Mouse (Mus musculus) kidney, embryonic 14.5 days (tissue): ENCODE results near the gene Rab5c. TPM values are rescaled to one million over a fixed set of nuclear protein-coding genes. Genes with fewer than 3 reads are reported as not detected.
A peak's percentile ranks its signal among the peaks of the same experiment; 100 is the strongest.

Experiments
- ATAC-seq: fragments of 200-750 bp; cut with Nextera tagmentation; 2 replicates; pipeline ENCODE4 v1.8.0; 2017; ENCODE audit warnings: moderate number of reproducible peaks, mild to moderate bottlenecking, moderate TSS enrichment, moderate library complexity; ENCODE audit not compliant: low FRiP score, low TSS enrichment
- H3K27ac ChIP-seq: fragments of 300-500 bp; sonication (generic); 2 replicates; pipeline ENCODE4 v1.5.1; 2014; ENCODE audit warnings: low read depth, mild to moderate bottlenecking, low read length, moderate library complexity, mixed read lengths
- H3K27me3 ChIP-seq: fragments of 300-500 bp; sonication (generic); 2 replicates; pipeline ENCODE4 v1.6.1; 2014; ENCODE audit warnings: mild to moderate bottlenecking, low read length; ENCODE audit not compliant: control insufficient read depth, insufficient read depth
- H3K36me3 ChIP-seq: fragments of 300-500 bp; sonication (generic); 2 replicates; pipeline ENCODE4 v1.6.1; 2014; ENCODE audit warnings: low read length, mixed read lengths; ENCODE audit not compliant: control insufficient read depth, insufficient read depth
- H3K4me1 ChIP-seq: fragments of 300-500 bp; sonication (generic); 2 replicates; pipeline ENCODE4 v1.6.1; 2014; ENCODE audit warnings: low read length, mixed read lengths; ENCODE audit not compliant: control insufficient read depth, insufficient read depth
- H3K4me2 ChIP-seq: fragments of 300-500 bp; sonication (generic); replicated peaks from 2 replicates; pipeline ENCODE4 v1.6.1; 2014; ENCODE audit warnings: low read depth, mild to moderate bottlenecking, low read length
- H3K4me3 ChIP-seq: fragments of 300-500 bp; sonication (generic); 2 replicates; pipeline ENCODE4 v1.5.1; 2014; ENCODE audit warnings: mild to moderate bottlenecking, low read length
- H3K9ac ChIP-seq: fragments of 300-500 bp; sonication (generic); 2 replicates; pipeline ENCODE4 v1.6.1; 2014; ENCODE audit warnings: low read depth, mild to moderate bottlenecking, low read length, moderate library complexity
- H3K9me3 ChIP-seq: fragments of 300-500 bp; sonication (generic); 2 replicates; pipeline ENCODE4 v1.6.1; 2016; ENCODE audit warnings: low read length; ENCODE audit not compliant: control insufficient read depth
- WGBS: fragments of 180-500 bp; shearing (Covaris S2); extraction: QIAGEN DNeasy Blood & Tissue Kit; methylation state at CpG from one replicate; pipeline ENCODE4 v1.1.7; 2014; 5-methylcytosine and 5-hydroxymethylcytosine counted together
- polyA plus RNA-seq: library from polyadenylated mRNA; unstranded; fragments of >200 nt; fragmentation: Nextera tagmentation; extraction: Ambion mirVana; gene quantifications from 2 replicates; pipeline ENCODE4 v1.2.1, GENCODE M21; 2014

Rab5c gene
- polyA plus RNA-seq, 1 experiment from 2014 or later: 46.8 TPM

- WGBS: 75% methylated on average over 5 of the region's 5 CpGs
- Histone ChIP-seq H3K9me3 (no peaks in the 10 kb centered on the region), H3K27me3 (no peaks in the 10 kb centered on the region), H3K4me3 (no peak overlapping the region), H3K4me2 (no peak overlapping the region), H3K36me3 (peaks cover 43% of the 10 kb centered on the region), H3K4me1 (peaks cover 17% of the 10 kb centered on the region), H3K27ac (no peak overlapping the region), H3K9ac (no peak overlapping the region)
- no peak for ATAC-seq
These were observed 17.7 kb downstream of the Rab5c start for GRCm38 (mm10) chr11:100720345-100720744.

- 82% methylated on average over 11 of the region's 11 CpGs for WGBS
- H3K4me1 ChIP-seq: peaks cover 12% of the 10 kb centered on the region
- H3K36me3 ChIP-seq: peaks cover 47% of the 10 kb centered on the region
- no peaks in the 10 kb centered on the region for H3K27me3 ChIP-seq
- no peak overlapping the region for H3K4me2 ChIP-seq
- H3K9me3 ChIP-seq: no peaks in the 10 kb centered on the region
- ATAC-seq: no peak
- no peak overlapping the region for H3K27ac ChIP-seq
- H3K9ac ChIP-seq: no peak overlapping the region
- H3K4me3 ChIP-seq: no peak overlapping the region
These were observed 18.1 kb downstream of the Rab5c start for GRCm38 (mm10) chr11:100719893-100720292.

- no peak for ATAC-seq
These were observed 18.7 kb downstream of the Rab5c start for GRCm38 (mm10) chr11:100719312-100719711.

GRCm38 (mm10) chr11:100718866-100719265, 19.1 kb downstream of the Rab5c start:
- Histone ChIP-seq H3K9me3 (no peaks in the 10 kb centered on the region), H3K4me1 (peaks cover 15% of the 10 kb centered on the region), H3K9ac (no peak overlapping the region), H3K27ac (no peak overlapping the region), H3K4me3 (no peak overlapping the region), H3K36me3 (peaks cover 50% of the 10 kb centered on the region), H3K27me3 (no peaks in the 10 kb centered on the region), H3K4me2 (no peak overlapping the region)
- no peak for ATAC-seq
- 90% methylated on average over 4 of the region's 4 CpGs for WGBS

More at GRCm38 (mm10) chr11:100719312-100719711, 18.7 kb downstream of the Rab5c start:
- peaks cover 11% of the 10 kb centered on the region for H3K4me1 ChIP-seq
- peaks cover 50% of the 10 kb centered on the region for H3K36me3 ChIP-seq
- 90% methylated on average over 3 of the region's 3 CpGs for WGBS
- H3K27ac ChIP-seq: no peak overlapping the region
- no peak overlapping the region for H3K9ac ChIP-seq
- no peak overlapping the region for H3K4me2 ChIP-seq
- no peaks in the 10 kb centered on the region for H3K27me3 ChIP-seq
- no peak overlapping the region for H3K4me3 ChIP-seq
- H3K9me3 ChIP-seq: no peaks in the 10 kb centered on the region

GRCm38 (mm10) chr11:100718462-100718861, 19.6 kb downstream of the Rab5c start:
- Histone ChIP-seq H3K4me1 (peaks cover 19% of the 10 kb centered on the region), H3K27ac (no peak overlapping the region), H3K4me3 (no peak overlapping the region), H3K9ac (no peak overlapping the region), H3K27me3 (no peaks in the 10 kb centered on the region), H3K36me3 (peaks cover 50% of the 10 kb centered on the region), H3K4me2 (no peak overlapping the region), H3K9me3 (no peaks in the 10 kb centered on the region)
- no peak for ATAC-seq
- 92% methylated on average over 7 of the region's 7 CpGs for WGBS

GRCm38 (mm10) chr11:100716649-100717048, 21.4 kb downstream of the Rab5c start:
- WGBS: 88% methylated on average over 3 of the region's 3 CpGs
- H3K9ac ChIP-seq: no peak overlapping the region
- no peaks in the 10 kb centered on the region for H3K27me3 ChIP-seq
- no peak for ATAC-seq
- no peaks in the 10 kb centered on the region for H3K9me3 ChIP-seq
- H3K27ac ChIP-seq: no peak overlapping the region
- peaks cover 17% of the 10 kb centered on the region for H3K4me1 ChIP-seq
- no peak overlapping the region for H3K4me2 ChIP-seq
- H3K4me3 ChIP-seq: no peak overlapping the region
- H3K36me3 ChIP-seq: peaks cover 50% of the 10 kb centered on the region

- H3K9ac ChIP-seq: no peak overlapping the region
- H3K4me2 ChIP-seq: no peak overlapping the region
- peaks cover 28% of the 10 kb centered on the region for H3K4me1 ChIP-seq
- no peak overlapping the region for H3K4me3 ChIP-seq
- H3K27ac ChIP-seq: no peak overlapping the region
- peaks cover 56% of the 10 kb centered on the region for H3K36me3 ChIP-seq
- no peak for ATAC-seq
- 92% methylated on average over 6 of the region's 6 CpGs for WGBS
- H3K9me3 ChIP-seq: no peaks in the 10 kb centered on the region
- no peaks in the 10 kb centered on the region for H3K27me3 ChIP-seq
These were observed 23.1 kb downstream of the Rab5c start for GRCm38 (mm10) chr11:100714948-100715347.

GRCm38 (mm10) chr11:100714534-100714915, 23.5 kb downstream of the Rab5c start:
- 35% methylated on average over 6 of the region's 6 CpGs for WGBS
- H3K36me3 ChIP-seq: peaks cover 56% of the 10 kb centered on the region
- H3K27ac ChIP-seq: peak overlapping the region; percentile 67

GRCm38 (mm10) chr11:100713735-100714533, 24.1 kb downstream of the Rab5c start, which contains the start of gene Hspb9:
Gene Hspb9 (plus strand): TSS chr11:100713850.
- Histone ChIP-seq H3K4me1 (peaks cover 28% of the 10 kb centered on the region), H3K9me3 (no peaks in the 10 kb centered on the region), H3K27me3 (no peaks in the 10 kb centered on the region), H3K36me3 (peaks cover 56% of the 10 kb centered on the region), H3K27ac (peak within 1 kb of the TSS; percentile 67), H3K4me2 (peak within 1 kb of the TSS; percentile 58), H3K4me3 (peak within 1 kb of the TSS; percentile 29), H3K9ac (peak within 1 kb of the TSS; percentile 50; the same call in 1 of the 2 replicates)
- ATAC-seq: peak; percentile 6; the same call in 1 of the 2 replicates
- 3% methylated on average over 38 of the region's 38 CpGs for WGBS

More at GRCm38 (mm10) chr11:100714534-100714915, 23.5 kb downstream of the Rab5c start:
- no peak overlapping the region for H3K4me3 ChIP-seq
- H3K4me1 ChIP-seq: peaks cover 28% of the 10 kb centered on the region
- no peak overlapping the region for H3K9ac ChIP-seq
- H3K4me2 ChIP-seq: peak overlapping the region; percentile 58
- no peaks in the 10 kb centered on the region for H3K27me3 ChIP-seq
- ATAC-seq: no peak
- no peaks in the 10 kb centered on the region for H3K9me3 ChIP-seq
